Mouse (Mus musculus): ENCODE results near the gene Glis3.

The Glis3 gene

GRCm38 (mm10) chr19:28299211-28299775, 380.6 kb downstream of the Glis3 start:
- no peak for DNase-seq

GRCm38 (mm10) chr19:28298669-28299068, 381.2 kb downstream of the Glis3 start:
- peak; percentile 14 for DNase-seq

GRCm38 (mm10) chr19:28291596-28291995, 388.3 kb downstream of the Glis3 start:
- DNase-seq, result no peak

- DNase-seq, result no peak
Observed at GRCm38 (mm10) chr19:28289457-28289856, 390.4 kb downstream of the Glis3 start.

GRCm38 (mm10) chr19:28287431-28287830, 392.4 kb downstream of the Glis3 start:
- no peak for DNase-seq

GRCm38 (mm10) chr19:28284098-28284569, 395.7 kb downstream of the Glis3 start:
- no peak for DNase-seq

- DNase-seq, result no peak
Observed at GRCm38 (mm10) chr19:28283241-28284097, 396.4 kb downstream of the Glis3 start.

- no peak for DNase-seq
Observed at GRCm38 (mm10) chr19:28281405-28281804, 398.5 kb downstream of the Glis3 start.

GRCm38 (mm10) chr19:28277104-28277503, 402.8 kb downstream of the Glis3 start:
- DNase-seq, result no peak

- no peak for DNase-seq
Observed at GRCm38 (mm10) chr19:28274501-28274900, 405.4 kb downstream of the Glis3 start.

GRCm38 (mm10) chr19:28273946-28274345, 405.9 kb downstream of the Glis3 start:
- no peak for DNase-seq

GRCm38 (mm10) chr19:28266850-28267249, 413.0 kb downstream of the Glis3 start:
- no peak for DNase-seq

GRCm38 (mm10) chr19:28265776-28266175, 414.1 kb downstream of the Glis3 start:
- DNase-seq, result no peak

GRCm38 (mm10) chr19:28258907-28259675, 420.8 kb downstream of the Glis3 start:
- no peak for DNase-seq

GRCm38 (mm10) chr19:28258480-28258879, 421.4 kb downstream of the Glis3 start:
- DNase-seq, result no peak

- DNase-seq, result no peak
Observed at GRCm38 (mm10) chr19:28247345-28247744, 432.5 kb downstream of the Glis3 start.

GRCm38 (mm10) chr19:28246186-28246585, 433.7 kb downstream of the Glis3 start:
- DNase-seq, result no peak

- no peak for DNase-seq
Observed at GRCm38 (mm10) chr19:28238073-28238472, 441.8 kb downstream of the Glis3 start.

- no peak for DNase-seq
Observed at GRCm38 (mm10) chr19:28237621-28238020, 442.3 kb downstream of the Glis3 start.

- DNase-seq, result no peak
Observed at GRCm38 (mm10) chr19:28235571-28235970, 444.3 kb downstream of the Glis3 start.

- DNase-seq, result no peak
Observed at GRCm38 (mm10) chr19:28235096-28235495, 444.8 kb downstream of the Glis3 start.

- DNase-seq, result no peak
Observed at GRCm38 (mm10) chr19:28234676-28235075, 445.2 kb downstream of the Glis3 start.

- DNase-seq, result no peak
Observed at GRCm38 (mm10) chr19:28231511-28231910, 448.4 kb downstream of the Glis3 start.

- DNase-seq, result no peak
Observed at GRCm38 (mm10) chr19:28227526-28227925, 452.4 kb downstream of the Glis3 start.
